Mouse (Mus musculus): Measurements from ENCODE around the gene Ccr8. TPM values are rescaled to one million over a fixed set of nuclear protein-coding genes. Genes with fewer than 3 reads are reported as not detected.

Gene Ccr8
- polyA plus RNA-seq, 1 experiment, result not detected

DNA sequence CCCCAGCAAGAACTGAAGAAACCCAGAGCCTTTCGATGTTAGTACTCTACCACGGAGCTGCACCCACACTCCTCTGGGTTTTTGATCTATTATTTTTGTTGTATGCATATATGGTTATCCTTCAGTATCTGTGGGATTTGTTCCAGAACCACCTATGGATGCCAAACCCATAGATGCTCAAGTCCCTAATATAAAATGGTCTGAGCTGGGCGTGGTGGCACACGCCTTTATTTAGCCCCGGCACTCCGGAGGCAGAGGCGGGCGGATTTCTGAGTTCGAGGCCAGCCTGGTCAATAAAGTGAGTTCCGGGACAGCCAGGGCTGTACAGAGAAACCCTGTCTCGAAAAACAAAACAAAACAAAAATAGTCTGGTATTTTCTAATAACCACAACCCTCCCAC, 35.0 kb downstream of the Ccr8 start:
- Histone ChIP-seq H3K79me2 (ENCODE audit: control insufficient read depth, insufficient read depth) (peaks cover 20% of the 10 kb centered on the region), H3K4me3 (peak overlapping the region; percentile 94), H3ac (ENCODE audit: control insufficient read depth, insufficient read length) (no peak overlapping the region), H3K36me3 (ENCODE audit: control insufficient read depth, insufficient read depth) (peaks cover 27% of the 10 kb centered on the region), H3K4me2 (ENCODE audit: low read depth) (peak overlapping the region; percentile 85), H3K27me3 (ENCODE audit: control insufficient read depth, insufficient read depth, insufficient read length) (no peaks in the 10 kb centered on the region)
- TF ChIP-seq MYOG (IDR thresholded peaks at IDR 0.05; ENCODE audit: control insufficient read depth in 1 of 3, insufficient read depth in 1 of 3, insufficient read length in 2 of 3, low read depth in 2 of 3), result no peak
- TF ChIP-seq TCF12 (IDR thresholded peaks at IDR 0.05; ENCODE audit: insufficient read depth, poor library complexity, severe bottlenecking), result no peak
- no peak for TF ChIP-seq MYOD1 (IDR thresholded peaks at IDR 0.05; ENCODE audit: control insufficient read depth in 1 of 3, insufficient read length in 2 of 3, low read depth in 2 of 3)
- TF ChIP-seq USF1 (IDR thresholded peaks at IDR 0.05; ENCODE audit: low read depth), result no peak
- TF ChIP-seq TCF3 (IDR thresholded peaks at IDR 0.05; ENCODE audit: insufficient read length, low read depth), result no peak
- TF ChIP-seq E2F4 (IDR thresholded peaks at IDR 0.05; ENCODE audit: insufficient read depth), result no peak
- no peak for TF ChIP-seq CEBPB (IDR thresholded peaks at IDR 0.05; ENCODE audit: insufficient read depth, poor library complexity, severe bottlenecking)
- no peak for TF ChIP-seq POLR2A (IDR thresholded peaks at IDR 0.05; ENCODE audit: insufficient read length, low read depth)
- no peak for TF ChIP-seq MAX (IDR thresholded peaks at IDR 0.05; ENCODE audit: low read depth)
- no peak for TF ChIP-seq SRF (IDR thresholded peaks at IDR 0.05; ENCODE audit: control insufficient read depth, insufficient read length, low read depth)
- TF ChIP-seq REST (IDR thresholded peaks at IDR 0.05; ENCODE audit: insufficient read depth, insufficient read length), result no peak
- TF ChIP-seq POLR2AphosphoS2 (IDR thresholded peaks at IDR 0.05; ENCODE audit: insufficient read length, low read depth), result no peak

DNA sequence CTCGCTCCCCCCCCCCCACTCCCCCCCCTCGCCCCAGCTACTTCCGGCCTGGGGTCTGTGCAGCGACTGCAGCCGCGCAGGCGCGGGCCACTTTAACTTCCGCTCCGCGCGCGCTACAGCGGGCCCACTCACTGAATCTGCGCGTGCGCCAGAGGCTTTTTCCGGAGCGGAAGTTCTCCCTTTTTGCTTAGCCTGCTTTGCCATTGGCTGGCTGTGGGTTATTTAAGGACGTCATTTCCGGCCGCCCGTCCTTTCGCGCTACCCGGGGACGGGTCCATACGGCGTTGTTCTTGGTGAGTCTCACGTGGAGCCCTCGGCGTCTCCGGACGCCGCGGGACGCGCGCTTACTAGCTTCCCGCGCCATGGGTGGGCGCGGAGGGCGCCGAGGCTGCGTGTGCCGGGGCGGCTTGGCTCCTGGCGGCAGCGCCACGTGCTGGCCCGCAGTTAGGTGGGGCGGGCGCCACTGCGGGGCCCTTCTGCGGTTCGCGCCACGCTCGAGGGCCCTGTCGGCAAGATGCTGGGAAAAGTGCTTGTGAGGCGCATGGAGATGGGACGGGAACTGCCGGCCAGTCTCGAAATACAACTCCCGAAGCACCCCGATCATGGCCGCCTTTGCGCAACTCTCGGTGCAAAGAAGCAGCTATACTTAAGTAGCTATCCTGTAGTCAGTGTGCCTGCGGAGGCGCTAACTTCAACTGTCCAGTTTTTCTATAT, 35.8 kb downstream of the Ccr8 start, which contains the start of gene Rpsa:
Rpsa (plus strand) TSS at position 152 of the 714 bp plus-strand sequence.
- no peaks in the 10 kb centered on the region for H3K27me3 ChIP-seq (ENCODE audit: control insufficient read depth, insufficient read depth, insufficient read length)

GRCm38 (mm10) chr9:120129276-120129675, 37.4 kb downstream of the Ccr8 start:
- H3K27me3 ChIP-seq (ENCODE audit: control insufficient read depth, insufficient read depth, insufficient read length), result no peaks in the 10 kb centered on the region
- TF ChIP-seq CEBPB (IDR thresholded peaks at IDR 0.05; ENCODE audit: insufficient read depth, poor library complexity, severe bottlenecking) (no peak), MYOG (IDR thresholded peaks at IDR 0.05; ENCODE audit: control insufficient read depth in 1 of 3, insufficient read depth in 1 of 3, insufficient read length in 2 of 3, low read depth in 2 of 3) (no peak), SRF (IDR thresholded peaks at IDR 0.05; ENCODE audit: control insufficient read depth, insufficient read length, low read depth) (no peak), TCF3 (IDR thresholded peaks at IDR 0.05; ENCODE audit: insufficient read length, low read depth) (no peak), MYOD1 (IDR thresholded peaks at IDR 0.05; ENCODE audit: control insufficient read depth in 1 of 3, insufficient read length in 2 of 3, low read depth in 2 of 3) (no peak), POLR2AphosphoS2 (IDR thresholded peaks at IDR 0.05; ENCODE audit: insufficient read length, low read depth) (no peak), USF1 (IDR thresholded peaks at IDR 0.05; ENCODE audit: low read depth) (no peak), POLR2A (IDR thresholded peaks at IDR 0.05; ENCODE audit: insufficient read length, low read depth) (no peak), REST (IDR thresholded peaks at IDR 0.05; ENCODE audit: insufficient read depth, insufficient read length) (no peak), MAX (IDR thresholded peaks at IDR 0.05; ENCODE audit: low read depth) (no peak)
- H3K36me3 ChIP-seq (ENCODE audit: control insufficient read depth, insufficient read depth), result peaks cover 32% of the 10 kb centered on the region
- peaks cover 20% of the 10 kb centered on the region for H3K79me2 ChIP-seq (ENCODE audit: control insufficient read depth, insufficient read depth)
- peak overlapping the region; percentile 97 for H3ac ChIP-seq (ENCODE audit: control insufficient read depth, insufficient read length)
- peak overlapping the region; percentile 98 for H3K4me2 ChIP-seq (ENCODE audit: low read depth)
- peak overlapping the region; percentile 94 for H3K4me3 ChIP-seq

More for the DNA sequence above, 35.8 kb downstream of the Ccr8 start, which contains the start of gene Rpsa:
- peak within 1 kb of the TSS; percentile 97 for H3ac ChIP-seq (ENCODE audit: control insufficient read depth, insufficient read length)
- peak within 1 kb of the TSS; percentile 98 for H3K4me2 ChIP-seq (ENCODE audit: low read depth)
- peaks cover 32% of the 10 kb centered on the region for H3K36me3 ChIP-seq (ENCODE audit: control insufficient read depth, insufficient read depth)
- TF ChIP-seq CEBPB (IDR thresholded peaks at IDR 0.05; ENCODE audit: insufficient read depth, poor library complexity, severe bottlenecking), result no peak
- no peak for TF ChIP-seq MAX (IDR thresholded peaks at IDR 0.05; ENCODE audit: low read depth)
- TF ChIP-seq POLR2AphosphoS2 (IDR thresholded peaks at IDR 0.05; ENCODE audit: insufficient read length, low read depth), result peak; percentile 77
- TF ChIP-seq SRF (IDR thresholded peaks at IDR 0.05; ENCODE audit: control insufficient read depth, insufficient read length, low read depth), result peak; percentile 88
- no peak for TF ChIP-seq USF1 (IDR thresholded peaks at IDR 0.05; ENCODE audit: low read depth)
- peak; percentile 19 for TF ChIP-seq E2F4 (IDR thresholded peaks at IDR 0.05; ENCODE audit: insufficient read depth)
- peak; percentile 67 for TF ChIP-seq POLR2A (IDR thresholded peaks at IDR 0.05; ENCODE audit: insufficient read length, low read depth)
- no peak for TF ChIP-seq MYOD1 (IDR thresholded peaks at IDR 0.05; ENCODE audit: control insufficient read depth in 1 of 3, insufficient read length in 2 of 3, low read depth in 2 of 3)
- H3K4me3 ChIP-seq, result peak within 1 kb of the TSS; percentile 94
- H3K79me2 ChIP-seq (ENCODE audit: control insufficient read depth, insufficient read depth), result peaks cover 20% of the 10 kb centered on the region

DNA sequence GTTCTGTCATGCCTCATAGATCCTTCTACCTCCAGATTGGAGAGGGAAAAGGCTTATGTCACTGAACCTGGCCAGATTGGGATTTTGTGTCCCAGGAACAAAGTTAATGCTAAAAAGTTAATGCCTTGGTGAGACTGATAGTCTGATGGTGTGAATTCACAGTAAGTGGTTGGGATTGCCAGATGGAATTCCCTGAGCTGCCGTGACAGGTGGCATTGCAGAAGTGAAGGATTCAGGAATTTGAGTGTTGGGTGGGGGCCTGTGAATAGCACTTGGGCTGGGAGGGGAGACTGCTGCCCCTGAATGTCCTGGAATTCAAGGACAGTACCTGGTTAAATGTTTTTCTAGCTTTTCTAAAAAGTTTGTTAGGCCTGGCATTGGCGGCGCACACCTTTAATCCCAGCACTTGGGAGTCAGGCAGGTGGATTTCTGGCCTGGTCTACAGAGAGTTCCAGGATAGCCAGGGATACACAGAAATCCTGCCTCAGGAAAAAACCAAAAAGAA, 39.9 kb downstream of the Ccr8 start:
- Histone ChIP-seq H3K36me3 (ENCODE audit: control insufficient read depth, insufficient read depth) (peaks cover 32% of the 10 kb centered on the region), H3ac (ENCODE audit: control insufficient read depth, insufficient read length) (no peak overlapping the region), H3K4me3 (no peak overlapping the region), H3K27me3 (ENCODE audit: control insufficient read depth, insufficient read depth, insufficient read length) (no peaks in the 10 kb centered on the region), H3K79me2 (ENCODE audit: control insufficient read depth, insufficient read depth) (peaks cover 20% of the 10 kb centered on the region), H3K4me2 (ENCODE audit: low read depth) (no peak overlapping the region)
- TF ChIP-seq TCF3 (IDR thresholded peaks at IDR 0.05; ENCODE audit: insufficient read length, low read depth), result no peak

Measured in myocyte (in vitro differentiated cells).